Mouse (Mus musculus): ENCODE measurements around the gene Palm2. TPM values are rescaled to one million over a fixed set of nuclear protein-coding genes. Genes with fewer than 3 reads are reported as not detected.

The Palm2 gene
- polyA plus RNA-seq, 1 experiment: 5.2 TPM

DNA sequence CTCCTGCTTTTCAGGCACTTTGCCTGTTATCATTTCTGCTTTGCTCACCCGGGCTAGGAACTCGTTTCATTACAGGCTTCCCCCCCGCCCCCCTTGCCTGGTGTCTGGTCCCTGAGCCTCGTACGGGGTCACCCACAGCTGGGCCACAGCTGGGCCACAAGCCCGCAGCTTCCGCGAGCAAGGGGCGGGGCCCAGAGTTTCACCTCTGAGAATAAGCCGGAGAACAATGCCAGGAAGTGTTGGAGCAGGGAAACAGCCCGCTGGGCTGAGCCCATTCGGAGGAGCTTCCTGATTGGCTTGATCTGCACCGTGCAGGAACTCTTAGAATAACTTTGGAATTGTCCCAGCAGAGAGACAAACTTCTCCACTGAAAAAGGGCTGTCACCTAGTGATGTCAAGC is 241.3 kb downstream of the Palm2 start:
- no peak overlapping the region for H3K4me3 ChIP-seq
- no peak overlapping the region for H3ac ChIP-seq (ENCODE audit: control insufficient read depth, insufficient read length)
- H3K27me3 ChIP-seq (ENCODE audit: control insufficient read depth, insufficient read depth, insufficient read length): no peaks in the 10 kb centered on the region
- TF ChIP-seq POLR2A (IDR thresholded peaks at IDR 0.05; ENCODE audit: insufficient read length, low read depth): no peak
- TF ChIP-seq POLR2AphosphoS2 (IDR thresholded peaks at IDR 0.05; ENCODE audit: insufficient read length, low read depth): no peak
- no peak for TF ChIP-seq MYOD1 (IDR thresholded peaks at IDR 0.05; ENCODE audit: control insufficient read depth in 1 of 3, insufficient read length in 2 of 3, low read depth in 2 of 3)
- TF ChIP-seq MAX (IDR thresholded peaks at IDR 0.05; ENCODE audit: low read depth): no peak
- peaks cover 20% of the 10 kb centered on the region for H3K79me2 ChIP-seq (ENCODE audit: control insufficient read depth, insufficient read depth)
- H3K36me3 ChIP-seq (ENCODE audit: control insufficient read depth, insufficient read depth): peaks cover 22% of the 10 kb centered on the region
- H3K4me2 ChIP-seq (ENCODE audit: low read depth): no peak overlapping the region

DNA sequence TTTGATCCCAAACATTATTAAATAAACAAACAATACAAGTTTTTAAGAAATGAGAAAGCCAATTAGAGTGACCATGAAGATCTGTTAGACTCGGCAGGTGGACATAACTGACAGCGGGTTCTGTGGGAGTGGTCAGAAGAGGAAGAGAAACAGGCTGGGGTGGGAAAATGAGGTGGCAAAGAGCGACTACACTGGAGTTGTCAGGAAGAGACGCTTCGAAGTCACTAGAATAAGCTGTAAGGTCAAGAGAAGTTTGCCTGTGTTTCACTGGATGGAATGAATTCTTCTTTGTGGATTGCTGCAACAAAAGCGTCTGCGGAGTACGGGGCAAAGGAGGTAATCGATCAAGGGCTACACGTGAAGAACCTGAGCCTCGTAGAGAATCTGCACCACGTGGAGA is 243.9 kb downstream of the Palm2 start:
- H3K4me3 ChIP-seq: no peak overlapping the region
- H3K79me2 ChIP-seq (ENCODE audit: control insufficient read depth, insufficient read depth): peaks cover 11% of the 10 kb centered on the region
- TF ChIP-seq POLR2AphosphoS2 (IDR thresholded peaks at IDR 0.05; ENCODE audit: insufficient read length, low read depth) (no peak), MYOD1 (IDR thresholded peaks at IDR 0.05; ENCODE audit: control insufficient read depth in 1 of 3, insufficient read length in 2 of 3, low read depth in 2 of 3) (no peak)

DNA sequence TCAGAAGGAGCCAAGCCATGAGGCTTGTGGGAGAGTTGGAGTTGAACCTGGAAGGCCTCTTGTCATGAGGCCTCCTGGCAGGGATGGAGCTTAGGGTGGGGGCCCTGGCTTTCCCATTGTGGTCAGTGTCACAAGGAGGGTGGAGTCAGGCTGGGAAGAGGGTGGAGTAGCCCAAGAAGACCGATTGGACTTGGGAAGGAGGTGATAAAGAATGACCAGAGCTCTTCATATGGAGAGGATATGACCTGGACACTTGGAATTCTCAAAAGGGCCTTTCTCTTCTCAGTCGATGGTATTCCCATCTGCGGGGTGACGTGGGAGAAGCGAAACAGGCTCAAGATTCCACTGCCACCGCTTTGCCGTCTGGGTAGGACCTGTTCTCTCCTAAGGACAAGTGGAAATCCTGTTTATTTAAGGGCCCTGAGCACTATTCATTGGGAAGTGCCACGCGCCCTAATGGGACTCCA is 245.0 kb downstream of the Palm2 start:
- peaks cover 4% of the 10 kb centered on the region for H3K79me2 ChIP-seq (ENCODE audit: control insufficient read depth, insufficient read depth)
- peaks cover 18% of the 10 kb centered on the region for H3K36me3 ChIP-seq (ENCODE audit: control insufficient read depth, insufficient read depth)
- H3K4me2 ChIP-seq (ENCODE audit: low read depth): no peak overlapping the region
- H3K4me3 ChIP-seq: no peak overlapping the region
- TF ChIP-seq REST (IDR thresholded peaks at IDR 0.05; ENCODE audit: insufficient read depth, insufficient read length) (no peak), USF1 (IDR thresholded peaks at IDR 0.05; ENCODE audit: low read depth) (no peak), MAX (IDR thresholded peaks at IDR 0.05; ENCODE audit: low read depth) (no peak), MYOD1 (IDR thresholded peaks at IDR 0.05; ENCODE audit: control insufficient read depth in 1 of 3, insufficient read length in 2 of 3, low read depth in 2 of 3) (no peak), POLR2A (IDR thresholded peaks at IDR 0.05; ENCODE audit: insufficient read length, low read depth) (no peak), TCF3 (IDR thresholded peaks at IDR 0.05; ENCODE audit: insufficient read length, low read depth) (no peak), MYOG (IDR thresholded peaks at IDR 0.05; ENCODE audit: control insufficient read depth in 1 of 3, insufficient read depth in 1 of 3, insufficient read length in 2 of 3, low read depth in 2 of 3) (no peak), CEBPB (IDR thresholded peaks at IDR 0.05; ENCODE audit: insufficient read depth, poor library complexity, severe bottlenecking) (no peak)
- H3ac ChIP-seq (ENCODE audit: control insufficient read depth, insufficient read length): no peak overlapping the region
- H3K27me3 ChIP-seq (ENCODE audit: control insufficient read depth, insufficient read depth, insufficient read length): no peaks in the 10 kb centered on the region

More for the DNA sequence above, 243.9 kb downstream of the Palm2 start:
- Histone ChIP-seq H3K4me2 (ENCODE audit: low read depth) (no peak overlapping the region), H3K36me3 (ENCODE audit: control insufficient read depth, insufficient read depth) (peaks cover 18% of the 10 kb centered on the region), H3ac (ENCODE audit: control insufficient read depth, insufficient read length) (no peak overlapping the region), H3K27me3 (ENCODE audit: control insufficient read depth, insufficient read depth, insufficient read length) (no peaks in the 10 kb centered on the region)

DNA sequence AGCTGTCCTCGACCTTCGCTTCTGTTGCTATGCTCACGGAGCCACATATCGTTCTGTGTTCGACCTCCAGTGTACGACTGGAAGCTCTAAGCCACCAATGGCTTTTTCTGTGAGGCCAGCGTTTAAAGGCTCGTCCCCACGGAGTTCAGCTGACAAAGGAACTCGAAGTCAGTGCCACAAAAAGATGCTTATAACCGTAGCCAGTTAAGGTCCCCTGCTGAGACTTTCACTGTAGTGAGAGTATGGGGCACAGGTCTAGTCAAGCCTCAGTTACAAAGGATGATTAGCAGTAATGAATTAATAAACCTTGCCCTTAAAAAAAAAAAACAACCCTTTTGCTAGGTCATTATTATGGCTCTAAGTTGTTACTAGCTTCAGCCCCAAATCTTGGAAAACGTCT is 246.1 kb downstream of the Palm2 start:
- TF ChIP-seq POLR2AphosphoS2 (IDR thresholded peaks at IDR 0.05; ENCODE audit: insufficient read length, low read depth): no peak
- no peak for TF ChIP-seq CEBPB (IDR thresholded peaks at IDR 0.05; ENCODE audit: insufficient read depth, poor library complexity, severe bottlenecking)
- no peak for TF ChIP-seq MYOD1 (IDR thresholded peaks at IDR 0.05; ENCODE audit: control insufficient read depth in 1 of 3, insufficient read length in 2 of 3, low read depth in 2 of 3)
- no peak for TF ChIP-seq USF1 (IDR thresholded peaks at IDR 0.05; ENCODE audit: low read depth)
- no peak for TF ChIP-seq REST (IDR thresholded peaks at IDR 0.05; ENCODE audit: insufficient read depth, insufficient read length)
- no peak for TF ChIP-seq E2F4 (IDR thresholded peaks at IDR 0.05; ENCODE audit: insufficient read depth)
- TF ChIP-seq SRF (IDR thresholded peaks at IDR 0.05; ENCODE audit: control insufficient read depth, insufficient read length, low read depth): no peak
- TF ChIP-seq TCF3 (IDR thresholded peaks at IDR 0.05; ENCODE audit: insufficient read length, low read depth): no peak
- no peak for TF ChIP-seq MAX (IDR thresholded peaks at IDR 0.05; ENCODE audit: low read depth)
- no peak for TF ChIP-seq MYOG (IDR thresholded peaks at IDR 0.05; ENCODE audit: control insufficient read depth in 1 of 3, insufficient read depth in 1 of 3, insufficient read length in 2 of 3, low read depth in 2 of 3)
- no peak for TF ChIP-seq TCF12 (IDR thresholded peaks at IDR 0.05; ENCODE audit: insufficient read depth, poor library complexity, severe bottlenecking)
- no peak for TF ChIP-seq POLR2A (IDR thresholded peaks at IDR 0.05; ENCODE audit: insufficient read length, low read depth)
- H3K36me3 ChIP-seq (ENCODE audit: control insufficient read depth, insufficient read depth): peaks cover 18% of the 10 kb centered on the region
- H3K4me2 ChIP-seq (ENCODE audit: low read depth): no peak overlapping the region
- H3K79me2 ChIP-seq (ENCODE audit: control insufficient read depth, insufficient read depth): peaks cover 4% of the 10 kb centered on the region
- H3K4me3 ChIP-seq: no peak overlapping the region
- H3K27me3 ChIP-seq (ENCODE audit: control insufficient read depth, insufficient read depth, insufficient read length): no peaks in the 10 kb centered on the region
- H3ac ChIP-seq (ENCODE audit: control insufficient read depth, insufficient read length): no peak overlapping the region

DNA sequence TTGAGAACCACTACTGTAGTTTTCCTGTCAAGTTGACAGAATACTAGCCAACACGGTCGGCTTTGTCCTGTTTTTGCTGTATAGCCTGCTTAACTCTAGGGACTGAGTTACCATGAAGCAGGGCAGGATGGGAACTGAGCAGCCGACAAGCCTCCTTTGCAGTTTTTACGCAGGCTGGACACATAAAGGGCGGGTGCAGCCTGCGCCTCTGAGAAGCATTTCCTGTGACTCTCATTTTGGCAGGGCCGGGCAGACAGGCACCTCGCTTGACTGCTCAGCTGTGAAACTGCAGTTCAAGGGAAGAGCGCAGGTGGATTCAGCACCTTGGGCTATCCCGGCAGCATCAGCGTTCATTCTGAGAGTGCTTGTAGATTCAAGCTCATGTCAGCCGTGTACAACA is 247.5 kb downstream of the Palm2 start:
- Histone ChIP-seq H3K4me2 (ENCODE audit: low read depth) (no peak overlapping the region), H3K4me3 (no peak overlapping the region), H3K36me3 (ENCODE audit: control insufficient read depth, insufficient read depth) (peaks cover 18% of the 10 kb centered on the region), H3K27me3 (ENCODE audit: control insufficient read depth, insufficient read depth, insufficient read length) (no peaks in the 10 kb centered on the region), H3K79me2 (ENCODE audit: control insufficient read depth, insufficient read depth) (peaks cover 4% of the 10 kb centered on the region), H3ac (ENCODE audit: control insufficient read depth, insufficient read length) (no peak overlapping the region)
- TF ChIP-seq CEBPB (IDR thresholded peaks at IDR 0.05; ENCODE audit: insufficient read depth, poor library complexity, severe bottlenecking): no peak
- no peak for TF ChIP-seq E2F4 (IDR thresholded peaks at IDR 0.05; ENCODE audit: insufficient read depth)
- TF ChIP-seq REST (IDR thresholded peaks at IDR 0.05; ENCODE audit: insufficient read depth, insufficient read length): no peak
- no peak for TF ChIP-seq USF1 (IDR thresholded peaks at IDR 0.05; ENCODE audit: low read depth)
- TF ChIP-seq SRF (IDR thresholded peaks at IDR 0.05; ENCODE audit: control insufficient read depth, insufficient read length, low read depth): no peak
- TF ChIP-seq TCF12 (IDR thresholded peaks at IDR 0.05; ENCODE audit: insufficient read depth, poor library complexity, severe bottlenecking): no peak
- TF ChIP-seq MYOG (IDR thresholded peaks at IDR 0.05; ENCODE audit: control insufficient read depth in 1 of 3, insufficient read depth in 1 of 3, insufficient read length in 2 of 3, low read depth in 2 of 3): no peak
- no peak for TF ChIP-seq POLR2AphosphoS2 (IDR thresholded peaks at IDR 0.05; ENCODE audit: insufficient read length, low read depth)
- no peak for TF ChIP-seq POLR2A (IDR thresholded peaks at IDR 0.05; ENCODE audit: insufficient read length, low read depth)
- no peak for TF ChIP-seq TCF3 (IDR thresholded peaks at IDR 0.05; ENCODE audit: insufficient read length, low read depth)
- no peak for TF ChIP-seq MAX (IDR thresholded peaks at IDR 0.05; ENCODE audit: low read depth)
- TF ChIP-seq MYOD1 (IDR thresholded peaks at IDR 0.05; ENCODE audit: control insufficient read depth in 1 of 3, insufficient read length in 2 of 3, low read depth in 2 of 3): no peak

Measured in myocyte (in vitro differentiated cells).